Mouse (Mus musculus) inflammation-experienced regulatory T-cells, adult 16 weeks (primary cell): ENCODE measurements around the gene Tfip11. TPM values are rescaled to one million over a fixed set of nuclear protein-coding genes. Genes with fewer than 3 reads are reported as not detected.

Experiments used
- polyA plus RNA-seq: library from polyadenylated mRNA; unstranded; fragments of 100-300 nt; shearing (Covaris generic); gene quantifications from one replicate; pipeline ENCODE4 v1.2.1, GENCODE M21; 2017

Tfip11 gene
- polyA plus RNA-seq = 48.0 TPM

DNA sequence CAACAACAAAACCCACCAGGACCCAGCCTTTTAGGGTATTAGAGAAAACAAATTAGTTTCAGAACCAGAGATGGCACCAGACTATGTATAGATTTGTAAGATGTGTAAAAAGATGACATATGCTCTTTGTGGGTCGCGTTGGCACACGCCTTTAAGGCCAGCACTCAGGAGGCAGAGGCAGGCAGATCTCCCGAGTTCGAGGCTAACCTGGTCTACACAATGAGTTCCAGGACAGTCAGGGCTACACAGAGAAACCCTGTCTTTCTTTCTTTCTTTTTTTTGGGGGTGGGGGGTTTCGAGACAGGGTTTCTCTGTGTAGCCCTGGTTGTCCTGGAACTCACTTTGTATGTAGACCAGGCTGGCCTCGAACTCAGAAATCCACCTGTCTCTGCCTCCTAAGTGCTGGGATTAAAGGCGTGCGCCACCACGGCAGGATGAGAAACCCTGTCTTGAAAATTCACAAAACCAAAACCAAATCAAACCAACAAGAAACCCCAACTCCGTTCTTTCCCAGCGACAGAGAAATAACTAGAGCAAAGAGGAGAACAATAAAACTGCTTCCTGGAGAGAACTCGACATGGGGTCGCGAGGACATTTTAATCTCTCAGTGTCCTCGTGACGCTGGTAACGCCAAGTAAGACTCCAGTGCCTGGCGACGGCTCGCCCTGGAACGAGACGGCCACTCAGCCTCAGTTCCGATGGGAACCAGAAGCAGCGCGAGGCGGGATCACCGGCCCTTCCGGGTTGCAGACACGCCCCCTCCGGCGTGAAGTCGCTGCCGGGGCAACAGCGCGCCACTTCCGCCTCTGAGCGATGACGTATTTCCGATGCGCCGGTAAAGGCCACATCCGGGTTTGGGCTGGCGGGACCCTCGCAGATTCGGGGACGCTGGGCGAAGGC is at the start of gene Tfip11:
Tfip11 (plus strand) TSS at position 813 of the 900 bp plus-strand sequence.

GRCm38 (mm10) chr5:112342463-112343204 is 16.5 kb downstream of the Tfip11 start, which contains the start of the genes Srrd and Hps4:
Srrd (minus strand) TSS chr5:112343040.
Hps4 (plus strand) TSS chr5:112343083.

GRCm38 (mm10) chr5:112355910-112356309 is 29.8 kb downstream of the Tfip11 start, which contains the start of gene Gm6583:
Gm6583 (minus strand) TSS chr5:112356033.

Other genes starting within 250 kb of the Tfip11 start
- gene Cryba4, start 73.8 kb upstream of the Tfip11 start, polyA plus RNA-seq = not detected
- not detected for gene Crybb1, start 70.5 kb upstream of the Tfip11 start, polyA plus RNA-seq
- 195 TPM for gene Tpst2, start 49.7 kb upstream of the Tfip11 start, polyA plus RNA-seq
- gene Srrd, start 16.7 kb downstream of the Tfip11 start, polyA plus RNA-seq = 7.5 TPM
- gene Hps4, start 16.7 kb downstream of the Tfip11 start, polyA plus RNA-seq = 28.6 TPM
- gene Gm6583, start 29.7 kb downstream of the Tfip11 start, polyA plus RNA-seq = 0.17 TPM
- gene Asphd2, start 68.5 kb downstream of the Tfip11 start, polyA plus RNA-seq = not detected
- not detected for gene Gm6588, start 123.1 kb downstream of the Tfip11 start, polyA plus RNA-seq